Mouse (Mus musculus) intestine, embryonic 14.5 days (tissue): Measurements from ENCODE around the gene Atp4b. TPM values are rescaled to one million over a fixed set of nuclear protein-coding genes. Genes with fewer than 3 reads are reported as not detected.
"Not testable (repeated sequence)": the region's sequence is repeated elsewhere in the genome, so short reads cannot be mapped to it uniquely, and the experiment has no call there.

Experiments
- ATAC-seq: fragments of 200-750 bp; cut with Nextera tagmentation; replicated peaks from 2 replicates; pipeline ENCODE4 v1.8.0; 2017; ENCODE audit warnings: low read depth, moderate number of reproducible peaks, moderate TSS enrichment, moderate library complexity; ENCODE audit not compliant: low FRiP score, low TSS enrichment
- DNase-seq: peaks from one replicate; pipeline ENCODE4 v3.0.0-alpha.2; 2018; ENCODE audit warnings: low spot score
- H3K27ac ChIP-seq: fragments of 300-500 bp; sonication (generic); 2 replicates; pipeline ENCODE4 v1.5.1; 2014; ENCODE audit warnings: low read depth, mild to moderate bottlenecking, control low read depth
- H3K27me3 ChIP-seq: fragments of 300-500 bp; sonication (generic); replicated peaks from 2 replicates; pipeline ENCODE4 v1.6.1; 2014; ENCODE audit warnings: low read length, control low read depth; ENCODE audit not compliant: control insufficient read depth, insufficient read depth
- H3K36me3 ChIP-seq: fragments of 300-500 bp; sonication (generic); 2 replicates; pipeline ENCODE4 v1.6.1; 2014; ENCODE audit warnings: low read length, control low read depth; ENCODE audit not compliant: control insufficient read depth, insufficient read depth
- H3K4me1 ChIP-seq: fragments of 300-500 bp; sonication (generic); replicated peaks from 2 replicates; pipeline ENCODE4 v1.6.1; 2014; ENCODE audit warnings: low read length, control low read depth, mixed read lengths; ENCODE audit not compliant: control insufficient read depth, insufficient read depth
- H3K4me2 ChIP-seq: fragments of 300-500 bp; sonication (generic); 2 replicates; pipeline ENCODE4 v1.6.1; 2014; ENCODE audit warnings: low read length
- H3K4me3 ChIP-seq: fragments of 300-500 bp; sonication (generic); 2 replicates; pipeline ENCODE4 v1.5.1; 2014; ENCODE audit warnings: low read depth, low read length, control low read depth, mixed read lengths
- H3K9ac ChIP-seq: fragments of 300-500 bp; sonication (generic); 2 replicates; pipeline ENCODE4 v1.6.1; 2014; ENCODE audit warnings: mild to moderate bottlenecking, low read length
- H3K9me3 ChIP-seq: fragments of 300-500 bp; sonication (generic); 2 replicates; pipeline ENCODE4 v1.6.1; 2016; ENCODE audit warnings: low read length, control low read depth; ENCODE audit not compliant: control insufficient read depth
- WGBS: fragments of 180-500 bp; shearing (Covaris S2); extraction: QIAGEN DNeasy Blood & Tissue Kit; methylation state at CpG from one replicate; pipeline ENCODE4 v1.1.7; 2014; 5-methylcytosine and 5-hydroxymethylcytosine counted together
- polyA plus RNA-seq: library from polyadenylated mRNA; unstranded; fragments of >200 nt; fragmentation: Nextera tagmentation; extraction: Ambion mirVana; gene quantifications from 2 replicates; pipeline ENCODE4 v1.2.1, GENCODE M21; 2014

The Atp4b gene
- polyA plus RNA-seq, 1 experiment from 2014 or later, result not detected

- no peaks in the 10 kb centered on the region for H3K9me3 ChIP-seq
- H3K27me3 ChIP-seq, result no peaks in the 10 kb centered on the region
- DNase-seq, result no peak
- no peak for ATAC-seq
- no peak overlapping the region for H3K4me2 ChIP-seq
- H3K9ac ChIP-seq, result no peak overlapping the region
- no peak overlapping the region for H3K27ac ChIP-seq
- H3K4me1 ChIP-seq, result peaks cover 12% of the 10 kb centered on the region
- 92% methylated on average over 4 of the region's 4 CpGs for WGBS
- no peak overlapping the region for H3K4me3 ChIP-seq
- peaks cover 78% of the 10 kb centered on the region for H3K36me3 ChIP-seq
Observed at GRCm38 (mm10) chr8:13343134-13343533, 53.5 kb downstream of the Atp4b start.

- no peak overlapping the region for H3K4me3 ChIP-seq
- H3K36me3 ChIP-seq, result peaks cover 71% of the 10 kb centered on the region
- ATAC-seq, result no peak
- no peak overlapping the region for H3K27ac ChIP-seq
- H3K9ac ChIP-seq, result no peak overlapping the region
- peaks cover 12% of the 10 kb centered on the region for H3K4me1 ChIP-seq
- 84% methylated on average over 2 of the region's 2 CpGs for WGBS
- no peaks in the 10 kb centered on the region for H3K9me3 ChIP-seq
- H3K4me2 ChIP-seq, result no peak overlapping the region
- H3K27me3 ChIP-seq, result no peaks in the 10 kb centered on the region
- DNase-seq, result no peak
Observed at GRCm38 (mm10) chr8:13342340-13342739, 54.3 kb downstream of the Atp4b start.

GRCm38 (mm10) chr8:13340650-13341049 is 56.0 kb downstream of the Atp4b start:
- no peak for DNase-seq
- H3K4me1 ChIP-seq, result peaks cover 12% of the 10 kb centered on the region
- H3K27me3 ChIP-seq, result no peaks in the 10 kb centered on the region
- H3K9me3 ChIP-seq, result no peaks in the 10 kb centered on the region
- no peak overlapping the region; the same call in 1 of the 2 replicates for H3K9ac ChIP-seq
- 89% methylated on average over 8 of the region's 8 CpGs for WGBS
- ATAC-seq, result no peak
- peaks cover 55% of the 10 kb centered on the region for H3K36me3 ChIP-seq
- no peak overlapping the region for H3K27ac ChIP-seq
- H3K4me2 ChIP-seq, result peak overlapping the region; percentile 61
- no peak overlapping the region for H3K4me3 ChIP-seq

- no peaks in the 10 kb centered on the region for H3K27me3 ChIP-seq
- peak overlapping the region; percentile 61 for H3K4me2 ChIP-seq
- H3K4me3 ChIP-seq, result peak overlapping the region; percentile 69
- no peak for ATAC-seq
- H3K4me1 ChIP-seq, result peaks cover 12% of the 10 kb centered on the region
- peak overlapping the region; percentile 91 for H3K9ac ChIP-seq
- peak overlapping the region; percentile 75; the same call in 1 of the 2 replicates for H3K27ac ChIP-seq
- peak; percentile 64 for DNase-seq
- WGBS, result 6% methylated on average over 11 of the region's 11 CpGs
- no peaks in the 10 kb centered on the region for H3K9me3 ChIP-seq
- peaks cover 45% of the 10 kb centered on the region for H3K36me3 ChIP-seq
Observed at GRCm38 (mm10) chr8:13339646-13339990, 57.0 kb downstream of the Atp4b start.

GRCm38 (mm10) chr8:13338901-13339645 is 57.6 kb downstream of the Atp4b start:
- WGBS, result under 1% methylated on average over 40 of the region's 70 CpGs
- peaks cover 40% of the 10 kb centered on the region for H3K36me3 ChIP-seq
- H3K27me3 ChIP-seq, result no peaks in the 10 kb centered on the region
- peak; percentile 76 for DNase-seq
- H3K4me2 ChIP-seq, result peak overlapping the region; percentile 61
- H3K4me1 ChIP-seq, result peaks cover 12% of the 10 kb centered on the region
- peak overlapping the region; percentile 91 for H3K9ac ChIP-seq
- H3K9me3 ChIP-seq, result no peaks in the 10 kb centered on the region
- peak overlapping the region; percentile 69 for H3K4me3 ChIP-seq
- peak; percentile 56 for ATAC-seq
- H3K27ac ChIP-seq, result peak overlapping the region; percentile 75

- DNase-seq (peak; percentile 83), ATAC-seq (peak; percentile 95)
- 2% methylated on average over 34 of the region's 72 CpGs for WGBS
- Histone ChIP-seq H3K4me3 (peak within 1 kb of the TSS; percentile 69), H3K9ac (peak within 1 kb of the TSS; percentile 91), H3K4me1 (peaks cover 12% of the 10 kb centered on the region), H3K27ac (peak within 1 kb of the TSS; percentile 75), H3K9me3 (no peaks in the 10 kb centered on the region), H3K36me3 (peaks cover 32% of the 10 kb centered on the region), H3K27me3 (no peaks in the 10 kb centered on the region), H3K4me2 (peak within 1 kb of the TSS; percentile 61)
Observed at GRCm38 (mm10) chr8:13338255-13338860, 58.3 kb downstream of the Atp4b start, which contains the start of gene Tfdp1. Gene Tfdp1 (plus strand): TSS chr8:13338751.

- H3K4me3 ChIP-seq, result no peak overlapping the region; the same call in 1 of the 2 replicates
- no peak overlapping the region for H3K9ac ChIP-seq
- no peaks in the 10 kb centered on the region for H3K9me3 ChIP-seq
- DNase-seq, result peak; percentile 57
- peak overlapping the region; percentile 61 for H3K4me2 ChIP-seq
- H3K27ac ChIP-seq, result no peak overlapping the region
- 60% methylated on average over 3 of the region's 3 CpGs for WGBS
- peaks cover 12% of the 10 kb centered on the region for H3K4me1 ChIP-seq
- no peaks in the 10 kb centered on the region for H3K27me3 ChIP-seq
- ATAC-seq, result no peak
- peaks cover 27% of the 10 kb centered on the region for H3K36me3 ChIP-seq
Observed at GRCm38 (mm10) chr8:13337678-13338077, 58.9 kb downstream of the Atp4b start.

GRCm38 (mm10) chr8:13337245-13337644 is 59.4 kb downstream of the Atp4b start:
- DNase-seq, H3K4me2 ChIP-seq, H3K4me3 ChIP-seq, H3K27ac ChIP-seq, ATAC-seq, H3K9me3 ChIP-seq, H3K27me3 ChIP-seq, H3K9ac ChIP-seq: not testable (repeated sequence)
- 66% methylated on average over 6 of the region's 6 CpGs for WGBS
- Histone ChIP-seq H3K36me3 (peaks cover 22% of the 10 kb centered on the region), H3K4me1 (peaks cover 12% of the 10 kb centered on the region)
